Mouse (Mus musculus): ENCODE data around the gene Ntf5.

DNA sequence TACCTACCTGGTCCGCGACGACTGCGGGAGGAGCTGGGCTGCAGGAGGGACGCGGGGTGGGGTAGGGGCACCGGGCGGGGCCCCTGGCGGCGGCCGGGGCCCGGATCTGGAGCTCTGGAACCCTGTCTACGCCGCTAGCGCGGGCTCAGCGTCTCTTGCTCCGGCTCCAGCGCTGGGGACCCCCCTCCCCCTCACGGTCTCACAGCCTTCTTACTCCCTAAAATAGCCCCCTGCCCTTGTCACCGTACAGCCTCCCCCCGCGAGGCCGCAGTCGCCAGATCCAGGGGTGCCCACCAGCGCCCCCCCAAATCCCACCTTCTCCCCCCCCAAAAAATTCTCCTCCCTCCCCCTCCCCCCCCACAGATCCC is 46.9 kb upstream of the Ntf5 start, which contains the start of gene Ppfia3:
- no peak for TF ChIP-seq CHD2 (IDR thresholded peaks at IDR 0.05; ENCODE audit: low read depth, low read length)
- no peak for TF ChIP-seq HCFC1 (IDR thresholded peaks at IDR 0.05; ENCODE audit: borderline replicate concordance, insufficient read depth, low read length)
- no peak for TF ChIP-seq ZNF384 (IDR thresholded peaks at IDR 0.05; ENCODE audit: low read depth, low read length)
